Mouse (Mus musculus) midbrain, embryonic 11.5 days (tissue): ENCODE measurements around the gene Sh2d3c. TPM values are rescaled to one million over a fixed set of nuclear protein-coding genes. Genes with fewer than 3 reads are reported as not detected.

Experiments
- ATAC-seq: fragments of 200-750 bp; cut with Nextera tagmentation; 2 replicates; pipeline ENCODE4 v1.8.0; 2017; ENCODE audit warnings: moderate TSS enrichment, moderate library complexity; ENCODE audit not compliant: low FRiP score
- DNase-seq: peaks from one replicate; pipeline ENCODE4 v3.0.0; 2015; ENCODE audit warnings: low spot score; ENCODE audit errors: missing footprints
- H3K27ac ChIP-seq: fragments of 300-500 bp; sonication (generic); 2 replicates; pipeline ENCODE4 v1.5.1; 2014; ENCODE audit warnings: low read depth, low read length
- H3K27me3 ChIP-seq: fragments of 300-500 bp; sonication (generic); 2 replicates; pipeline ENCODE4 v1.6.1; 2014; ENCODE audit warnings: mild to moderate bottlenecking, low read length, moderate library complexity, mixed read lengths; ENCODE audit not compliant: control insufficient read depth, insufficient read depth
- H3K36me3 ChIP-seq: fragments of 300-500 bp; sonication (generic); 2 replicates; pipeline ENCODE4 v1.6.1; 2014; ENCODE audit warnings: mild to moderate bottlenecking, low read length, moderate library complexity, mixed read lengths; ENCODE audit not compliant: control insufficient read depth, insufficient read depth
- H3K4me1 ChIP-seq: fragments of 300-500 bp; sonication (generic); 2 replicates; pipeline ENCODE4 v1.6.1; 2014; ENCODE audit warnings: low read length; ENCODE audit not compliant: control insufficient read depth, insufficient read depth
- H3K4me2 ChIP-seq: fragments of 300-500 bp; sonication (generic); 2 replicates; pipeline ENCODE4 v1.6.1; 2014; ENCODE audit warnings: mild to moderate bottlenecking, moderate library complexity
- H3K4me3 ChIP-seq: fragments of 300-500 bp; sonication (generic); 2 replicates; pipeline ENCODE4 v1.5.1; 2014; ENCODE audit warnings: low read depth, low read length
- H3K9ac ChIP-seq: fragments of 300-500 bp; sonication (generic); 2 replicates; pipeline ENCODE4 v1.6.1; 2014; ENCODE audit warnings: low read length
- H3K9me3 ChIP-seq: fragments of 300-500 bp; sonication (generic); 2 replicates; pipeline ENCODE4 v1.6.1; 2016; ENCODE audit warnings: low read length; ENCODE audit not compliant: control insufficient read depth
- WGBS: fragments of 180-500 bp; shearing (Covaris S2); extraction: QIAGEN DNeasy Blood & Tissue Kit; methylation state at CpG from one replicate; pipeline ENCODE4 v1.1.7; 2014; 5-methylcytosine and 5-hydroxymethylcytosine counted together
- polyA plus RNA-seq: library from polyadenylated mRNA; unstranded; fragments of >200 nt; fragmentation: Nextera tagmentation; extraction: Ambion mirVana; gene quantifications from 2 replicates; pipeline ENCODE4 v1.2.1, GENCODE M21; 2014

Sh2d3c gene
- polyA plus RNA-seq, 1 experiment from 2014 or later = 25.5 TPM

GRCm38 (mm10) chr2:32693282-32693681, 27.6 kb upstream of the Sh2d3c start:
- peak overlapping the region; percentile 86 for H3K9ac ChIP-seq
- H3K4me3 ChIP-seq = peak overlapping the region; percentile 77
- 25% methylated on average over 7 of the region's 7 CpGs for WGBS
- H3K36me3 ChIP-seq = no peaks in the 10 kb centered on the region
- DNase-seq = no peak
- peak overlapping the region; percentile 93 for H3K4me2 ChIP-seq
- H3K9me3 ChIP-seq = no peaks in the 10 kb centered on the region
- H3K27ac ChIP-seq = no peak overlapping the region
- H3K4me1 ChIP-seq = peaks cover 7% of the 10 kb centered on the region
- no peak for ATAC-seq
- H3K27me3 ChIP-seq = no peaks in the 10 kb centered on the region

- peak overlapping the region; percentile 93 for H3K4me2 ChIP-seq
- H3K4me1 ChIP-seq = peaks cover 7% of the 10 kb centered on the region
- no peaks in the 10 kb centered on the region for H3K27me3 ChIP-seq
- under 1% methylated on average over 51 of the region's 51 CpGs for WGBS
- H3K27ac ChIP-seq = no peak overlapping the region; the same call in 1 of the 2 replicates
- peak overlapping the region; percentile 86 for H3K9ac ChIP-seq
- peak; percentile 99 for DNase-seq
- H3K4me3 ChIP-seq = peak overlapping the region; percentile 77
- H3K9me3 ChIP-seq = no peaks in the 10 kb centered on the region
- peak; percentile 99 for ATAC-seq
- H3K36me3 ChIP-seq = no peaks in the 10 kb centered on the region
Observed at GRCm38 (mm10) chr2:32693823-32694411, 26.9 kb upstream of the Sh2d3c start.

- Histone ChIP-seq H3K4me3 (peak overlapping the region; percentile 77), H3K9ac (no peak overlapping the region; the same call in 1 of the 2 replicates), H3K27ac (no peak overlapping the region), H3K9me3 (no peaks in the 10 kb centered on the region), H3K4me2 (peak overlapping the region; percentile 93), H3K4me1 (peaks cover 7% of the 10 kb centered on the region), H3K27me3 (no peaks in the 10 kb centered on the region), H3K36me3 (no peaks in the 10 kb centered on the region)
- DNase-seq = no peak
- 88% methylated on average over 12 of the region's 12 CpGs for WGBS
- ATAC-seq = 0 out of 2 replicates have a peak, but pooled peaks have one; percentile 6
Observed at GRCm38 (mm10) chr2:32694691-32695090, 26.2 kb upstream of the Sh2d3c start.

GRCm38 (mm10) chr2:32699680-32700079, 21.2 kb upstream of the Sh2d3c start:
- no peak overlapping the region for H3K4me3 ChIP-seq

GRCm38 (mm10) chr2:32700966-32701743, 19.7 kb upstream of the Sh2d3c start:
- H3K4me3 ChIP-seq = no peak overlapping the region
- no peaks in the 10 kb centered on the region for H3K27me3 ChIP-seq
- no peaks in the 10 kb centered on the region for H3K4me1 ChIP-seq
- no peaks in the 10 kb centered on the region for H3K9me3 ChIP-seq
- H3K9ac ChIP-seq = no peak overlapping the region
- peaks cover 8% of the 10 kb centered on the region; the same call in 1 of the 2 replicates for H3K36me3 ChIP-seq
- H3K4me2 ChIP-seq = no peak overlapping the region
- WGBS = 88% methylated on average over 14 of the region's 14 CpGs
- DNase-seq = no peak
- H3K27ac ChIP-seq = no peak overlapping the region
- ATAC-seq = no peak

More at GRCm38 (mm10) chr2:32699680-32700079, 21.2 kb upstream of the Sh2d3c start:
- Histone ChIP-seq H3K9me3 (no peaks in the 10 kb centered on the region), H3K27me3 (no peaks in the 10 kb centered on the region), H3K4me2 (no peak overlapping the region), H3K27ac (no peak overlapping the region), H3K36me3 (0 out of 2 replicates have a peak, but pooled peaks cover 2% of the 10 kb centered on the region), H3K9ac (no peak overlapping the region), H3K4me1 (no peaks in the 10 kb centered on the region)
- no peak for DNase-seq
- WGBS = 88% methylated on average over 6 of the region's 6 CpGs
- ATAC-seq = no peak

- 94% methylated on average over 8 of the region's 8 CpGs for WGBS
- H3K27ac ChIP-seq = no peak overlapping the region
- ATAC-seq (no peak), DNase-seq (no peak)
- no peaks in the 10 kb centered on the region for H3K9me3 ChIP-seq
- no peak overlapping the region for H3K4me2 ChIP-seq
- no peak overlapping the region for H3K4me3 ChIP-seq
- peaks cover 16% of the 10 kb centered on the region; the same call in 1 of the 2 replicates for H3K36me3 ChIP-seq
- no peak overlapping the region for H3K9ac ChIP-seq
- H3K27me3 ChIP-seq = no peaks in the 10 kb centered on the region
- no peaks in the 10 kb centered on the region for H3K4me1 ChIP-seq
Observed at GRCm38 (mm10) chr2:32703046-32703445, 17.8 kb upstream of the Sh2d3c start.

- DNase-seq (no peak), ATAC-seq (no peak)
- Histone ChIP-seq H3K9ac (no peak within 1 kb of the TSS), H3K36me3 (peaks cover 21% of the 10 kb centered on the region; the same call in 1 of the 2 replicates), H3K9me3 (no peaks in the 10 kb centered on the region), H3K4me1 (no peaks in the 10 kb centered on the region), H3K4me2 (no peak within 1 kb of the TSS), H3K27me3 (no peaks in the 10 kb centered on the region), H3K27ac (no peak within 1 kb of the TSS), H3K4me3 (no peak within 1 kb of the TSS)
- WGBS = 92% methylated on average over 2 of the region's 2 CpGs
Observed at GRCm38 (mm10) chr2:32704021-32704421, 16.8 kb upstream of the Sh2d3c start, which contains the start of gene Fpgs. Fpgs (minus strand) TSS chr2:32704145.

- ATAC-seq = no peak
- no peaks in the 10 kb centered on the region for H3K9me3 ChIP-seq
- no peak overlapping the region for H3K9ac ChIP-seq
- no peaks in the 10 kb centered on the region for H3K27me3 ChIP-seq
- peaks cover 28% of the 10 kb centered on the region for H3K36me3 ChIP-seq
- no peak overlapping the region for H3K4me2 ChIP-seq
- H3K27ac ChIP-seq = no peak overlapping the region
- H3K4me3 ChIP-seq = no peak overlapping the region
- no peak for DNase-seq
- 95% methylated on average over 7 of the region's 7 CpGs for WGBS
- no peaks in the 10 kb centered on the region for H3K4me1 ChIP-seq
Observed at GRCm38 (mm10) chr2:32705018-32705417, 15.8 kb upstream of the Sh2d3c start.

GRCm38 (mm10) chr2:32706971-32707370, 13.9 kb upstream of the Sh2d3c start:
- Histone ChIP-seq H3K9ac (no peak overlapping the region), H3K36me3 (peaks cover 29% of the 10 kb centered on the region), H3K27ac (no peak overlapping the region), H3K4me1 (peaks cover 8% of the 10 kb centered on the region), H3K4me3 (no peak overlapping the region), H3K4me2 (no peak overlapping the region), H3K9me3 (no peaks in the 10 kb centered on the region), H3K27me3 (no peaks in the 10 kb centered on the region)
- 94% methylated on average over 6 of the region's 6 CpGs for WGBS
- ATAC-seq (no peak), DNase-seq (no peak)
